Mouse (Mus musculus) forebrain, embryonic 13.5 days (tissue): Measurements from ENCODE around the gene Adprhl2. TPM values are rescaled to one million over a fixed set of nuclear protein-coding genes. Genes with fewer than 3 reads are reported as not detected.

Experiments
- ATAC-seq: fragments of 200-750 bp; cut with Nextera tagmentation; 2 replicates; pipeline ENCODE4 v1.8.0; 2017
- H3K27ac ChIP-seq: fragments of 300-500 bp; sonication (generic); 2 replicates; pipeline ENCODE4 v1.5.1; 2015; ENCODE audit warnings: inconsistent platforms, mild to moderate bottlenecking, moderate library complexity
- H3K27me3 ChIP-seq: fragments of 300-500 bp; sonication (generic); 2 replicates; pipeline ENCODE4 v1.6.1; 2015; ENCODE audit warnings: mild to moderate bottlenecking, inconsistent platforms
- H3K36me3 ChIP-seq: fragments of 300-500 bp; sonication (generic); 2 replicates; pipeline ENCODE4 v1.6.1; 2015; ENCODE audit warnings: mild to moderate bottlenecking, inconsistent platforms; ENCODE audit not compliant: poor library complexity, severe bottlenecking
- H3K4me1 ChIP-seq: fragments of 300-500 bp; sonication (generic); 2 replicates; pipeline ENCODE4 v1.6.1; 2015; ENCODE audit warnings: inconsistent platforms
- H3K4me2 ChIP-seq: fragments of 300-500 bp; sonication (generic); 2 replicates; pipeline ENCODE4 v1.6.1; 2015; ENCODE audit warnings: inconsistent platforms, mild to moderate bottlenecking, moderate library complexity
- H3K4me3 ChIP-seq: fragments of 300-500 bp; sonication (generic); 2 replicates; pipeline ENCODE4 v1.5.1; 2015; ENCODE audit warnings: mild to moderate bottlenecking, inconsistent platforms
- H3K9ac ChIP-seq: fragments of 300-500 bp; sonication (generic); 2 replicates; pipeline ENCODE4 v1.6.1; 2015; ENCODE audit warnings: mild to moderate bottlenecking, inconsistent platforms
- H3K9me3 ChIP-seq: fragments of 300-500 bp; sonication (generic); replicated peaks from 2 replicates; pipeline ENCODE4 v1.6.1; 2016; ENCODE audit warnings: inconsistent platforms
- WGBS: fragments of 180-500 bp; shearing (Covaris S2); methylation state at CpG from one replicate; pipeline ENCODE4 v1.1.7; 2015; 5-methylcytosine and 5-hydroxymethylcytosine counted together
- polyA plus RNA-seq: library from polyadenylated mRNA; unstranded; fragments of >200 nt; fragmentation: Nextera tagmentation; extraction: Ambion mirVana; gene quantifications from 2 replicates; pipeline ENCODE4 v1.2.1, GENCODE M21; 2015

Gene Adprhl2
- polyA plus RNA-seq, 1 experiment from 2014 or later, result 70.9 TPM

DNA sequence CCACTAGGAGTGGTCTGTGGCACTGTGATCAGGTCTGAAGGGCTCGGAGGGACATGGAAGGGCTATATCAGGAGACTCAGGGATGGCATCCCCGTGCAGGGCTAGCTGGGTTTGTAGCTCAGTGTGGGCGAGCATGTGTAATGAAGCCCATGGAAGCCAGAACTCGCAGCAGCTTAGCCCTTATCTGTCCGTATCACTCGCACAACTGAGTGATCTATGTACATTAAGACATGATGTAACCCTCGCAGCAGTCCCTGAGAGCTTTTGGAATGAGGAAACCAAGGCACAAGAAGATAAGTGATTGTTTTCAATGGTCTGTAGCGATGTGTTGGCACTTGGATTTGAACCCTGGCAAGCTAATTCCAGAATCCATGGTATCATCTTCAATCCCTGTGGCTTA is 37.9 kb downstream of the Adprhl2 start:
- Histone ChIP-seq H3K27ac (no peak overlapping the region), H3K4me2 (no peak overlapping the region), H3K9ac (0 out of 2 replicates have a peak overlapping the region, but pooled peaks have one; percentile 26), H3K9me3 (no peaks in the 10 kb centered on the region), H3K4me1 (peaks cover 11% of the 10 kb centered on the region), H3K4me3 (no peak overlapping the region), H3K36me3 (no peaks in the 10 kb centered on the region), H3K27me3 (peaks cover 47% of the 10 kb centered on the region)
- no peak for ATAC-seq
- WGBS, result 88% methylated on average over 8 of the region's 8 CpGs

GRCm38 (mm10) chr4:126281706-126282105 is 39.8 kb downstream of the Adprhl2 start:
- H3K9me3 ChIP-seq, result no peaks in the 10 kb centered on the region
- H3K27me3 ChIP-seq, result peaks cover 28% of the 10 kb centered on the region
- H3K36me3 ChIP-seq, result no peaks in the 10 kb centered on the region
- H3K9ac ChIP-seq, result no peak overlapping the region
- no peak overlapping the region for H3K4me3 ChIP-seq
- WGBS, result 77% methylated on average over 9 of the region's 9 CpGs
- ATAC-seq, result no peak
- H3K27ac ChIP-seq, result no peak overlapping the region
- no peak overlapping the region for H3K4me2 ChIP-seq
- H3K4me1 ChIP-seq, result peaks cover 16% of the 10 kb centered on the region

DNA sequence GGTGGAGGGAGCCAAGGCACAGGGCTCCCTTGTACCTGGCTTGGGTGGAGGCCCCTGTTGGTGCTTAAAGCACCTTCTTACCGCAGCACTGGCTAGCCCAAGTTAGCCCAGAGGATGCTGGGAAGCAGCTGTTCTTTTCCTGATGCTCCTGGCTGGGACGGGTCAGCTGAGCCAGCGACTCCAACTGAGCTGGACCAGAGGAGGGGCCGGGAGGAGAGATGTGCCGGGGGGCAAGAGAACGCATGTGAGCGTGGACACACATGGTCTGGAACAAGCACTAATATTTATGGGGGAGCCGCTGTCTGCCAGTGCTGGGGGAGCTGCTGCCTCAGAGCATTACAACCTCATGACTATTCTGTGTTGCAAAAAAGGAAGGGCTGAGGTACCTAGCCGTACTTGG is 42.5 kb downstream of the Adprhl2 start:
- Histone ChIP-seq H3K9me3 (no peaks in the 10 kb centered on the region), H3K4me2 (no peak overlapping the region), H3K27ac (no peak overlapping the region), H3K4me1 (peaks cover 11% of the 10 kb centered on the region; the same call in 1 of the 2 replicates), H3K9ac (no peak overlapping the region), H3K36me3 (peaks cover 17% of the 10 kb centered on the region), H3K27me3 (peaks cover 8% of the 10 kb centered on the region), H3K4me3 (no peak overlapping the region)
- no peak for ATAC-seq
- WGBS, result 60% methylated on average over 9 of the region's 9 CpGs

DNA sequence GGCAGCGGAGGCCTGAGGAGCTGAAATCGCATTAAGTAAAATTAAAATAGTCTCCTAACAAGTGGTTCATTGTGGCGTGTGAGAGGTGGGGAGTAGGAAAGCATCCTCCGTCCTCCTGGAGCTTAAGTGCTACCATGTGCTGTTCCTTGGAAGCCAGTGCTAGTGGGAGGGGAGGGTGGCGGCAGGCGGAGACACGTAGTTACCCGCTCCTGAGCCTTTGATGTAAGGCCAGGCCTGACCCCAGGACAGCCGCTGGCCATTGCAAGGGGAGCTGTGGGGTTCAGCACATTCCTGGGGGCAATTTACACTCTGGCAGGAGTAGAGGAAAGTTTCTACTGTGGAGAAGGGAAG is 43.0 kb downstream of the Adprhl2 start:
- Histone ChIP-seq H3K27me3 (0 out of 2 replicates have a peak, but pooled peaks cover 5% of the 10 kb centered on the region), H3K9me3 (no peaks in the 10 kb centered on the region), H3K27ac (no peak overlapping the region), H3K9ac (no peak overlapping the region), H3K36me3 (peaks cover 21% of the 10 kb centered on the region), H3K4me3 (no peak overlapping the region), H3K4me2 (no peak overlapping the region), H3K4me1 (peaks cover 11% of the 10 kb centered on the region; the same call in 1 of the 2 replicates)
- ATAC-seq, result no peak
- WGBS, result 34% methylated on average over 9 of the region's 9 CpGs

DNA sequence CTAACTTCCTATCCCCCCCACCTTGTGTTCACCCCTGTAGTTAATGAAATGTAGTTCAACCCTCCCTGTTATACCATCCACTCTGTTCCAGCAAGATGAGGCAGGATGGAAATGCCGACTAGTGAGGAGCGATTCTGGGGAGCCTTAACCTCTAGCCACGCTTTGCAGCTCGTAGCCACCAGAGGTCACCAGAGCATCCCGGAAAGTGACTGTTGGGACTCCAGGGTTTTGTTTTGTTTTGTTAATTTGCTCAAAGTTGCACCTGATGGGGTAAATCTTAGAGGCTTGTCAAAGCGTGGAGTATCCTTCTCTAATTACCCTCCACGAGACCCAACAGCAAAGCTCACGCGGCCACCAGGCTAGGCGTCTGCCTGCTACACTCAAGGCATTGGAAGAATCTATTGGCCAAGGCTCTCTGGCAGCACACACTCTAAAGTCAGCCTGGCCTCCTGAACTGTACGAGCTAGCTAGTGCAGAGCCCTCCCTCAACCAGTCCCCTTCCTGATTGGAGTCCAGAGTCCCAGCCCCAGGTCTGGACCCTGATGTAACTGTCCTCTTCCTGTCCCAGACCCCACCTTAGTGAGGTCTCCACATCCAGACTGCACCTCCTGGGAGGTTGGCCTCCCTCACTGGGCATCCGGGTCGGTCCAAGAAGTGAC is 43.5 kb downstream of the Adprhl2 start:
- H3K9me3 ChIP-seq, result no peaks in the 10 kb centered on the region
- peak; percentile 55; the same call in 1 of the 2 replicates for ATAC-seq
- H3K4me3 ChIP-seq, result no peak overlapping the region
- 6% methylated on average over 13 of the region's 13 CpGs for WGBS
- H3K27ac ChIP-seq, result no peak overlapping the region
- 0 out of 2 replicates have a peak, but pooled peaks cover under 1% of the 10 kb centered on the region for H3K27me3 ChIP-seq
- H3K4me2 ChIP-seq, result peak overlapping the region; percentile 16; the same call in 1 of the 2 replicates
- peaks cover 11% of the 10 kb centered on the region; the same call in 1 of the 2 replicates for H3K4me1 ChIP-seq
- no peak overlapping the region for H3K9ac ChIP-seq
- H3K36me3 ChIP-seq, result peaks cover 26% of the 10 kb centered on the region

- ATAC-seq, result no peak
- peaks cover 11% of the 10 kb centered on the region; the same call in 1 of the 2 replicates for H3K4me1 ChIP-seq
- H3K9ac ChIP-seq, result no peak overlapping the region
- H3K4me3 ChIP-seq, result no peak overlapping the region
- peaks cover 35% of the 10 kb centered on the region for H3K36me3 ChIP-seq
- H3K27ac ChIP-seq, result no peak overlapping the region
- 91% methylated on average over 13 of the region's 13 CpGs for WGBS
- no peak overlapping the region for H3K4me2 ChIP-seq
- H3K9me3 ChIP-seq, result no peaks in the 10 kb centered on the region
- H3K27me3 ChIP-seq, result no peaks in the 10 kb centered on the region
Measured at GRCm38 (mm10) chr4:126275681-126276131, 45.8 kb downstream of the Adprhl2 start.

GRCm38 (mm10) chr4:126275081-126275480 is 46.4 kb downstream of the Adprhl2 start:
- no peak overlapping the region for H3K9ac ChIP-seq
- no peaks in the 10 kb centered on the region for H3K9me3 ChIP-seq
- H3K36me3 ChIP-seq, result peaks cover 35% of the 10 kb centered on the region
- H3K4me2 ChIP-seq, result no peak overlapping the region
- peaks cover 11% of the 10 kb centered on the region; the same call in 1 of the 2 replicates for H3K4me1 ChIP-seq
- ATAC-seq, result no peak
- H3K27ac ChIP-seq, result no peak overlapping the region
- WGBS, result 91% methylated on average over 4 of the region's 4 CpGs
- H3K27me3 ChIP-seq, result no peaks in the 10 kb centered on the region
- H3K4me3 ChIP-seq, result no peak overlapping the region

DNA sequence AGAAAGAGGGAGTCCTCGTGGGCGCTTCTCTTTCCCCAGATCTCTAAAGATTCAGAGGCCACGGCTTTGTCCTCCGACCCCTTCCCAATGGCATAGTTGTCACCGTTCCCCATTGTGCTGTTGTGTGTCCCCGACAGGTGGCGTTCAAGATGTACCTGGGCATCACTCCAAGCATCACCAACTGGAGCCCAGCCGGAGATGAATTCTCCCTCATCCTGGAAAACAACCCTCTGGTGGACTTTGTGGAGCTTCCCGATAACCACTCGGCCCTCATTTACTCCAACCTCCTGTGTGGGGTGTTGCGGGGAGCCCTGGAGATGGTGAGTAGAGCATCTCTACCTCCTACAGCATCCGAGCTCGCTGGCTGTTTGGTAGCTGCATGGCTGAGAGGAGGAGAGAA is 47.8 kb downstream of the Adprhl2 start:
- 77% methylated on average over 13 of the region's 13 CpGs for WGBS
- Histone ChIP-seq H3K4me3 (no peak overlapping the region), H3K36me3 (peaks cover 35% of the 10 kb centered on the region), H3K9me3 (no peaks in the 10 kb centered on the region), H3K9ac (no peak overlapping the region), H3K27ac (no peak overlapping the region), H3K4me1 (peaks cover 10% of the 10 kb centered on the region; the same call in 1 of the 2 replicates), H3K4me2 (no peak overlapping the region), H3K27me3 (no peaks in the 10 kb centered on the region)
- no peak for ATAC-seq

DNA sequence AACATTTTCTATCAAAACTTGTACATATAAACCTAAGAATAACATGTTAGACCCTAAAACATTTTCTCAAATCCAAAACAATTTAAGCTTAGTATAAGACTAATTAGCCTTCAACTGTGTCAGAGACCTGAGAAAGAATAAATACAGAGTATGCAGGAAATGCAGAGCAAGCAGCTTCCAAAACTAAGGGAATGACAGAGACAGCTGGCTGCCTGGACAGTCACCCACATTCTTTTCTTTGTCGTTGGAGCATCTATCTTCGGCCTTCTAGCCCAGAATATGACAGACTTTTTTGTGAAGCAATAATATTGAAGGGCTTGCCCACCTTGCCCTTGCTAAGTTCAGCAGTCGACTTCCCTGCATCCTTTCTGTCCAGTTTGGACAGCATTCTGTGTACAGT is 52.2 kb downstream of the Adprhl2 start:
- no peak for ATAC-seq
- Histone ChIP-seq H3K9ac (no peak overlapping the region), H3K27me3 (no peaks in the 10 kb centered on the region), H3K27ac (no peak overlapping the region), H3K9me3 (no peaks in the 10 kb centered on the region), H3K4me2 (no peak overlapping the region), H3K36me3 (peaks cover 25% of the 10 kb centered on the region), H3K4me3 (no peak overlapping the region), H3K4me1 (peaks cover 2% of the 10 kb centered on the region; the same call in 1 of the 2 replicates)
- 77% methylated on average over 3 of the region's 3 CpGs for WGBS

Other genes starting within 250 kb of the Adprhl2 start
- 55.9 and 56.0 TPM in 2 replicates for gene Lsm10, start 225.1 kb downstream of the Adprhl2 start, polyA plus RNA-seq
- gene Stk40, start 217.7 kb downstream of the Adprhl2 start, polyA plus RNA-seq, result 34.2 and 36.1 TPM in 2 replicates
- 7.9 and 8.1 TPM in 2 replicates for gene Eva1b, start 174.0 kb downstream of the Adprhl2 start, polyA plus RNA-seq
- 0.39 and 0.41 TPM in 2 replicates for gene Sh3d21, start 158.2 kb downstream of the Adprhl2 start, polyA plus RNA-seq
- gene Thrap3, start 118.9 kb downstream of the Adprhl2 start, polyA plus RNA-seq, result 194 and 202 TPM in 2 replicates
- 53.5 and 58.2 TPM in 2 replicates for gene Map7d1, start 65.4 kb downstream of the Adprhl2 start, polyA plus RNA-seq
- gene Trappc3, start 59.4 kb downstream of the Adprhl2 start, polyA plus RNA-seq, result 141 and 143 TPM in 2 replicates
- gene Col8a2, start 34.9 kb downstream of the Adprhl2 start, polyA plus RNA-seq, result 0.96 and 1.4 TPM in 2 replicates
- 10.0 and 11.2 TPM in 2 replicates for gene Tekt2, start 4.0 kb upstream of the Adprhl2 start, polyA plus RNA-seq
- gene Ago3, start 107.9 kb upstream of the Adprhl2 start, polyA plus RNA-seq, result 17.2 and 17.6 TPM in 2 replicates
- gene Ago1, start 146.9 kb upstream of the Adprhl2 start, polyA plus RNA-seq, result 18.5 and 21.9 TPM in 2 replicates
- gene Ago4, start 211.8 kb upstream of the Adprhl2 start, polyA plus RNA-seq, result 5.8 and 6.4 TPM in 2 replicates
- 41.9 and 43.3 TPM in 2 replicates for gene Clspn, start 235.2 kb upstream of the Adprhl2 start, polyA plus RNA-seq